Mouse (Mus musculus) midbrain, embryonic 11.5 days (tissue): ENCODE data around the gene Kcnt1. TPM values are rescaled to one million over a fixed set of nuclear protein-coding genes. Genes with fewer than 3 reads are reported as not detected.

ENCODE experiments used
- ATAC-seq: fragments of 200-750 bp; cut with Nextera tagmentation; 2 replicates; pipeline ENCODE4 v1.8.0; 2017; ENCODE audit warnings: moderate TSS enrichment, moderate library complexity; ENCODE audit not compliant: low FRiP score
- DNase-seq: peaks from one replicate; pipeline ENCODE4 v3.0.0; 2015; ENCODE audit warnings: low spot score; ENCODE audit errors: missing footprints
- H3K27ac ChIP-seq: fragments of 300-500 bp; sonication (generic); 2 replicates; pipeline ENCODE4 v1.5.1; 2014; ENCODE audit warnings: low read depth, low read length
- H3K27me3 ChIP-seq: fragments of 300-500 bp; sonication (generic); 2 replicates; pipeline ENCODE4 v1.6.1; 2014; ENCODE audit warnings: mild to moderate bottlenecking, low read length, moderate library complexity, mixed read lengths; ENCODE audit not compliant: control insufficient read depth, insufficient read depth
- H3K36me3 ChIP-seq: fragments of 300-500 bp; sonication (generic); 2 replicates; pipeline ENCODE4 v1.6.1; 2014; ENCODE audit warnings: mild to moderate bottlenecking, low read length, moderate library complexity, mixed read lengths; ENCODE audit not compliant: control insufficient read depth, insufficient read depth
- H3K4me1 ChIP-seq: fragments of 300-500 bp; sonication (generic); 2 replicates; pipeline ENCODE4 v1.6.1; 2014; ENCODE audit warnings: low read length; ENCODE audit not compliant: control insufficient read depth, insufficient read depth
- H3K4me2 ChIP-seq: fragments of 300-500 bp; sonication (generic); 2 replicates; pipeline ENCODE4 v1.6.1; 2014; ENCODE audit warnings: mild to moderate bottlenecking, moderate library complexity
- H3K4me3 ChIP-seq: fragments of 300-500 bp; sonication (generic); 2 replicates; pipeline ENCODE4 v1.5.1; 2014; ENCODE audit warnings: low read depth, low read length
- H3K9ac ChIP-seq: fragments of 300-500 bp; sonication (generic); 2 replicates; pipeline ENCODE4 v1.6.1; 2014; ENCODE audit warnings: low read length
- H3K9me3 ChIP-seq: fragments of 300-500 bp; sonication (generic); 2 replicates; pipeline ENCODE4 v1.6.1; 2016; ENCODE audit warnings: low read length; ENCODE audit not compliant: control insufficient read depth
- WGBS: fragments of 180-500 bp; shearing (Covaris S2); extraction: QIAGEN DNeasy Blood & Tissue Kit; methylation state at CpG from one replicate; pipeline ENCODE4 v1.1.7; 2014; 5-methylcytosine and 5-hydroxymethylcytosine counted together
- polyA plus RNA-seq: library from polyadenylated mRNA; unstranded; fragments of >200 nt; fragmentation: Nextera tagmentation; extraction: Ambion mirVana; gene quantifications from 2 replicates; pipeline ENCODE4 v1.2.1, GENCODE M21; 2014

Gene Kcnt1
- polyA plus RNA-seq, 1 experiment from 2014 or later: 0.23 TPM

- 69% methylated on average over 8 of the region's 8 CpGs for WGBS
These were observed 23.7 kb downstream of the Kcnt1 start for GRCm38 (mm10) chr2:25887226-25887625.

DNA sequence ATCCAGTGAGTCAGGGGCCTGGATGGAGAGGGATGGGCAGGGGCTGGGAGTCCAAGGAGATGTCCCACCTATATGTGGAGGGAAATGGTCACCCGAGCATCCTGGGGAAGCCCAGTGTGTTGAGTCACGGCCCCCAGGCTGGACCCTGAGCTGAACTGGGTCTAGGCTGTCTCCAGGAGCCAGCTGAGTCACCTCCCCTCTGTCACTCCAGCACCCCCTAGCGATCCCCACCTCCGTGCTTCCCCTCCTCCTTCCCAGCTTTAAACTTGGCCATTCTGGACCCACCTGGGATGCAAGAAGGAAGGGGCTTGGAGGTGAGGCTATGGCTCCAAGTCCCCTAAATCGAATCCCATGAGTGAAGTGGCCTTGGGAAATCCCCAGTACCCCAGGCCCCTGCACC lies 24.6 kb downstream of the Kcnt1 start:
- no peak overlapping the region for H3K4me2 ChIP-seq

More at GRCm38 (mm10) chr2:25887226-25887625, 23.7 kb downstream of the Kcnt1 start:
- Histone ChIP-seq H3K4me2 (no peak overlapping the region), H3K36me3 (no peaks in the 10 kb centered on the region), H3K9me3 (no peaks in the 10 kb centered on the region), H3K27ac (no peak overlapping the region), H3K27me3 (no peaks in the 10 kb centered on the region), H3K4me1 (no peaks in the 10 kb centered on the region), H3K4me3 (no peak overlapping the region), H3K9ac (no peak overlapping the region)
- ATAC-seq (no peak), DNase-seq (no peak)

DNA sequence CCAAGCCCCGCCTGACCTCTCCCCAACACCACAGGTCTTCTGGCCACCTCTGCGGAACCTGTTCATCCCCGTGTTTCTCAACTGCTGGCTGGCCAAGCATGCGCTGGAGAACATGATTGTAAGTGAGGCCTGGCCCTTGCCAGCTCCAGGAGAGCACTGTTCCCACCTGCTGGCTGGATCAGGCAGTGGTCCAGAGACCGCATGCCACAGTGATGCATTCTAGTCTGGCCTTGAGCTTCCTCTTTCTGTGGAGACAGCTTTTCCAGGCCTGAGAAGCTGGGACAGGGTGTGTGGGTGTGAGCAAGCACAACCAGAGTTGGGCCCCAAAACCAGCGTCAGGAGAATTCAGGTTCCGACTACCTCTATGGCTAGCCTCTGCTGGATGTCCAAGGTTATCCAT lies 28.9 kb downstream of the Kcnt1 start:
- 78% methylated on average over 7 of the region's 7 CpGs for WGBS
- no peak overlapping the region for H3K4me2 ChIP-seq
- H3K27me3 ChIP-seq: no peaks in the 10 kb centered on the region
- H3K9me3 ChIP-seq: no peaks in the 10 kb centered on the region
- H3K4me1 ChIP-seq: no peaks in the 10 kb centered on the region
- no peak for ATAC-seq
- no peak overlapping the region for H3K9ac ChIP-seq
- H3K27ac ChIP-seq: no peak overlapping the region
- H3K36me3 ChIP-seq: no peaks in the 10 kb centered on the region
- no peak for DNase-seq
- H3K4me3 ChIP-seq: no peak overlapping the region

More for the DNA sequence above, 24.6 kb downstream of the Kcnt1 start:
- Histone ChIP-seq H3K9ac (no peak overlapping the region), H3K4me3 (no peak overlapping the region), H3K9me3 (no peaks in the 10 kb centered on the region), H3K27me3 (no peaks in the 10 kb centered on the region), H3K36me3 (no peaks in the 10 kb centered on the region), H3K27ac (no peak overlapping the region), H3K4me1 (no peaks in the 10 kb centered on the region)
- ATAC-seq (no peak), DNase-seq (no peak)
- 65% methylated on average over 5 of the region's 5 CpGs for WGBS

DNA sequence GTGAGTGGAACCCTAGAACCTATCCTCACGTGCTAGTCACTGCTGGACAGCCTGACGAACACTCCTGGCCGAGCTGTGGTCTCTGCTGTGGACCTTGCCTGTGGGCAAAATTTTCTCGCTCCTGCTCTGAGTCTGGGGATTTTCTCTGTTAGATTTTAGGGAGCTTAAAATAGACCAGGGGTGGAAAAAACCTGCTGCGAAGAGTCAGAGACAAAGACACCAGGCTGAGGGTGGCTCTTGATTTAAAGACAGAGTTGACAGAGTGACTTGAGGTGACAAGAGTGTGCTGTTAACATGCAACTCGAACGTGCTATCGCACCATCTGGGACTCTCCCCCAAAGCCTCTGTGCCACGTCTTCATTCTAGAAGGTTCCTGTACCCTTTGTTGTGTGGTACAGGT lies 35.4 kb downstream of the Kcnt1 start:
- no peak for DNase-seq
- Histone ChIP-seq H3K9me3 (no peaks in the 10 kb centered on the region), H3K27ac (no peak overlapping the region), H3K4me1 (no peaks in the 10 kb centered on the region), H3K36me3 (no peaks in the 10 kb centered on the region), H3K27me3 (no peaks in the 10 kb centered on the region), H3K4me3 (no peak overlapping the region), H3K4me2 (no peak overlapping the region), H3K9ac (no peak overlapping the region)
- ATAC-seq: no peak
- 81% methylated on average over 9 of the region's 9 CpGs for WGBS

GRCm38 (mm10) chr2:25909872-25910271 lies 46.3 kb downstream of the Kcnt1 start:
- Histone ChIP-seq H3K27me3 (no peaks in the 10 kb centered on the region), H3K27ac (no peak overlapping the region), H3K36me3 (no peaks in the 10 kb centered on the region), H3K4me1 (no peaks in the 10 kb centered on the region), H3K9me3 (no peaks in the 10 kb centered on the region), H3K4me2 (no peak overlapping the region), H3K4me3 (no peak overlapping the region), H3K9ac (no peak overlapping the region)
- no peak for DNase-seq
- WGBS: 89% methylated on average over 12 of the region's 12 CpGs
- ATAC-seq: no peak

- ATAC-seq: no peak
- Histone ChIP-seq H3K9me3 (no peaks in the 10 kb centered on the region), H3K36me3 (no peaks in the 10 kb centered on the region), H3K4me3 (no peak overlapping the region), H3K27ac (no peak overlapping the region), H3K27me3 (no peaks in the 10 kb centered on the region), H3K4me2 (no peak overlapping the region), H3K4me1 (no peaks in the 10 kb centered on the region), H3K9ac (no peak overlapping the region)
- no peak for DNase-seq
- WGBS: 56% methylated on average over 2 of the region's 2 CpGs
These were observed 49.7 kb downstream of the Kcnt1 start for GRCm38 (mm10) chr2:25913247-25913646.

GRCm38 (mm10) chr2:25914201-25914600 lies 50.7 kb downstream of the Kcnt1 start:
- no peak overlapping the region for H3K4me3 ChIP-seq
- ATAC-seq (no peak), DNase-seq (no peak)
- H3K4me2 ChIP-seq: no peak overlapping the region
- no peak overlapping the region for H3K9ac ChIP-seq
- no peak overlapping the region for H3K27ac ChIP-seq
- no peaks in the 10 kb centered on the region for H3K9me3 ChIP-seq
- H3K36me3 ChIP-seq: no peaks in the 10 kb centered on the region
- no peaks in the 10 kb centered on the region for H3K4me1 ChIP-seq
- WGBS: 82% methylated on average over 4 of the region's 4 CpGs
- no peaks in the 10 kb centered on the region for H3K27me3 ChIP-seq

GRCm38 (mm10) chr2:25914821-25915220 lies 51.3 kb downstream of the Kcnt1 start:
- WGBS: 90% methylated on average over 5 of the region's 5 CpGs
- Histone ChIP-seq H3K4me1 (no peaks in the 10 kb centered on the region), H3K27me3 (no peaks in the 10 kb centered on the region), H3K9me3 (no peaks in the 10 kb centered on the region), H3K27ac (no peak overlapping the region), H3K4me2 (no peak overlapping the region), H3K4me3 (no peak overlapping the region), H3K36me3 (no peaks in the 10 kb centered on the region), H3K9ac (no peak overlapping the region)
- ATAC-seq: no peak
- DNase-seq: no peak

DNA sequence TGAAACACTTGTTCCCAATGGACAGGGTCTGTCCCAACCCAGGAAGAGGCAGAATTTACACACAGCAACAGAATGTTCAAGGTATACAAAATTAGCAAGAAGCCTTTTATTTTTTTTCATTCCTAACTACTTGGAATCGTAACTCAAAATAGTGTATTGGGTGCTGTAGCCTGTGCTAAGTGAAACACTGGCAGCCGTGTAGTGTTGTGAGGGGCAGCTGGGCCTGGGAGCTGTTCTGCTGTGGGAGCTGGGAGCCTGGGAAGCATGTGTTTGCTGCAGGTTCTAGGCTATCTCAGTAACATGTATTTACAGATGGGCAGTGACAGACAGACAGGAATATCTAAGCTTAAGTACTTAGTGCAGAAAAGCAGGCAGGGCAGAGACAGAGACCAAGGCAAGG lies 54.9 kb downstream of the Kcnt1 start:
- H3K4me3 ChIP-seq: no peak overlapping the region
- H3K9me3 ChIP-seq: no peaks in the 10 kb centered on the region
- H3K4me2 ChIP-seq: no peak overlapping the region
- no peak overlapping the region for H3K9ac ChIP-seq
- H3K27me3 ChIP-seq: no peaks in the 10 kb centered on the region
- WGBS: 86% methylated on average over 2 of the region's 2 CpGs
- no peak for ATAC-seq
- no peak overlapping the region for H3K27ac ChIP-seq
- no peak for DNase-seq
- H3K4me1 ChIP-seq: no peaks in the 10 kb centered on the region
- no peaks in the 10 kb centered on the region for H3K36me3 ChIP-seq

DNA sequence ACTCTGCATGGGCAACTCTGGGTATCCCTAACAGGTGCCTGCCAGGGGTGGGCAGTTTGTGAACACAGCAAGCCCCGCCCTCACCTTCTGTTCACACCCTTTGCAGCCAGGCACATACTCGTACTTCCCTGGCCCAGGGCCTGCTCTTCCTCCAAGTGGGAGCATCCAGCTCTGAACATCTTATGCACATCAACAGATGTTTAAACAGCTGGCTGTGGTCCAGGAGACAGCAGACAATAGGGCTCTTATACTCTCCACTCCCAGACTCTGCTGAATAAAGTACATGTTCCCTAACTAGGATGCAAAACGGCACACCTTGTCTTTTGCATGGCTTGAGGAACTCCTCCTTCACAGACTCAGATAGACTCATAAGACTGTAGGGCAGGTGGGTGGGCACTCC lies 56.4 kb downstream of the Kcnt1 start:
- Histone ChIP-seq H3K4me3 (no peak overlapping the region), H3K36me3 (no peaks in the 10 kb centered on the region), H3K4me2 (no peak overlapping the region), H3K9ac (no peak overlapping the region), H3K27me3 (no peaks in the 10 kb centered on the region), H3K4me1 (no peaks in the 10 kb centered on the region), H3K27ac (no peak overlapping the region), H3K9me3 (no peaks in the 10 kb centered on the region)
- WGBS: 70% methylated on average over 3 of the region's 3 CpGs
- no peak for ATAC-seq
- DNase-seq: no peak
